Mouse (Mus musculus): ENCODE results near the gene Rnf130. TPM values are rescaled to one million over a fixed set of nuclear protein-coding genes. Genes with fewer than 3 reads are reported as not detected.

Rnf130 gene
- polyA plus RNA-seq, 1 experiment = 33.0 TPM

DNA sequence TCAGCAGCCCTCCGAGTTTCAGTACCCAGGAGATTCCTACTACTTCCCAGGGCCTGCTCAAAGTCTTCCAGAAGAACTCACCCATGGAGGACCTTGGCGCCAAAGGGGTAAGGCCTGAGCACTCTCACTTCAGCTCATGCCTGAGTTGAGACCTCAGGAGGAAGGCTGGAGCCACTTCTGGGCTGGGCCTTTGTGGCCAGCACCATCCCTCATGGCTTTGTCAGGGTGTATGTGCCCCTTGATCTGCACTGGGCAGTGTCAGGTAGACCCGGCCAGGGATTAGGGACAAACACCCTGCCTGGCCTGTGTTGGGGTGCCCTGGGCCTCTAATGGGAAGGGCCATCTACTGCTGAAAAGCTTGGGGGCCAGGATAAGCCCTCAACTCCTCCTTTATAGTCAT lies 126.2 kb downstream of the Rnf130 start:
- 79% methylated on average over 3 of the region's 3 CpGs for WGBS
- peaks cover 4% of the 10 kb centered on the region; the same call in 1 of the 2 replicates for H3K4me1 ChIP-seq (ENCODE audit: control insufficient read depth, insufficient read depth, low read length)
- H3K4me3 ChIP-seq (replicated peaks; ENCODE audit: control insufficient read depth, low read depth, low read length) = no peak overlapping the region
- no peak overlapping the region for H3K27ac ChIP-seq (ENCODE audit: control insufficient read depth, insufficient read depth, low read depth, low read length, poor library complexity)
- TF ChIP-seq CTCF (IDR thresholded peaks at IDR 0.05; ENCODE audit: control insufficient read depth, insufficient read depth, low read length) (no peak), POLR2A (IDR thresholded peaks at IDR 0.05; ENCODE audit: borderline replicate concordance, control insufficient read depth, low read depth, low read length) (no peak)

DNA sequence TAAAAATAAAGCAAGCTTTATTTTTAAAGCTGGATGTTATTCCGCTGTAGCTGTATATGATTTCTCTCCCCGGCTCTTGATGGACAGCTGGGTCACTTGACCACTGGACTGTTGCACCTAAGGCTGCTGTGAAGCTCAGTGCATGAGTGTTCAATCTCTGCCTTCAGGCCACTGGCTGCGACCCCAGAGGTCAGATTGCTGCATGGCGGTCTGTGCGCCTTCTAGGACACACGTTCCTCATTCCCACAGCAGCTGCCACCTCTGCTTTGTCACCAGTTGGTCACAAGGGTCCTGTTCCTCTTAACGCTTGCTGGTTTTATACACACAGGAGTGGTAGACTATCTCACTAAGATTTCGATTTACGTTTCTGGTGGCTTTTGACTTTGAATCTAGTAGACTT lies 129.0 kb downstream of the Rnf130 start:
- no peak for TF ChIP-seq POLR2A (IDR thresholded peaks at IDR 0.05; ENCODE audit: borderline replicate concordance, control insufficient read depth, low read depth, low read length)
- TF ChIP-seq CTCF (IDR thresholded peaks at IDR 0.05; ENCODE audit: control insufficient read depth, insufficient read depth, low read length) = no peak
- H3K27ac ChIP-seq (ENCODE audit: control insufficient read depth, insufficient read depth, low read depth, low read length, poor library complexity) = no peak overlapping the region
- 76% methylated on average over 9 of the region's 9 CpGs for WGBS
- no peak overlapping the region for H3K4me3 ChIP-seq (replicated peaks; ENCODE audit: control insufficient read depth, low read depth, low read length)
- peaks cover 2% of the 10 kb centered on the region; the same call in 1 of the 2 replicates for H3K4me1 ChIP-seq (ENCODE audit: control insufficient read depth, insufficient read depth, low read length)

Other genes starting within 250 kb of the Rnf130 start
- gene Gfpt2, start 231.2 kb upstream of the Rnf130 start, polyA plus RNA-seq (2011; ENCODE audit: insufficient read depth, insufficient read length, low replicate concordance, missing spikeins) = 3.2 TPM in 1 of 2 replicates, not detected in the other
- 14.0 and 15.2 TPM in 2 replicates for gene Mapk9, start 178.6 kb upstream of the Rnf130 start, polyA plus RNA-seq (2011; ENCODE audit: insufficient read depth, insufficient read length, low replicate concordance, missing spikeins)
- gene Rasgef1c, start 123.5 kb upstream of the Rnf130 start, polyA plus RNA-seq (2011; ENCODE audit: insufficient read depth, insufficient read length, low replicate concordance, missing spikeins) = not detected in 2 replicates
- gene Tbc1d9b, start 106.0 kb downstream of the Rnf130 start, polyA plus RNA-seq (2011; ENCODE audit: insufficient read depth, insufficient read length, low replicate concordance, missing spikeins) = 10.5 and 31.4 TPM in 2 replicates
- 5.2 and 6.2 TPM in 2 replicates for gene Mrnip, start 149.1 kb downstream of the Rnf130 start, polyA plus RNA-seq (2011; ENCODE audit: insufficient read depth, insufficient read length, low replicate concordance, missing spikeins)
- gene Sqstm1, start 185.5 kb downstream of the Rnf130 start, polyA plus RNA-seq (2011; ENCODE audit: insufficient read depth, insufficient read length, low replicate concordance, missing spikeins) = 172 TPM in 2 replicates
- gene Mgat4b, start 185.5 kb downstream of the Rnf130 start, polyA plus RNA-seq (2011; ENCODE audit: insufficient read depth, insufficient read length, low replicate concordance, missing spikeins) = 15.7 and 20.7 TPM in 2 replicates
- 3.9 and 6.7 TPM in 2 replicates for gene Ltc4s, start 213.3 kb downstream of the Rnf130 start, polyA plus RNA-seq (2011; ENCODE audit: insufficient read depth, insufficient read length, low replicate concordance, missing spikeins)